Mouse (Mus musculus) c-Kit-positive CD71-positive TER-119-negative erythroid progenitor cells, embryonic 14.5 days (primary cell): ENCODE data around the gene Mtor.

Source experiments
- DNase-seq: peaks from one replicate; pipeline ENCODE4 v3.0.0-alpha.2; 2013; ENCODE audit warnings: low read depth

Mtor gene

DNA sequence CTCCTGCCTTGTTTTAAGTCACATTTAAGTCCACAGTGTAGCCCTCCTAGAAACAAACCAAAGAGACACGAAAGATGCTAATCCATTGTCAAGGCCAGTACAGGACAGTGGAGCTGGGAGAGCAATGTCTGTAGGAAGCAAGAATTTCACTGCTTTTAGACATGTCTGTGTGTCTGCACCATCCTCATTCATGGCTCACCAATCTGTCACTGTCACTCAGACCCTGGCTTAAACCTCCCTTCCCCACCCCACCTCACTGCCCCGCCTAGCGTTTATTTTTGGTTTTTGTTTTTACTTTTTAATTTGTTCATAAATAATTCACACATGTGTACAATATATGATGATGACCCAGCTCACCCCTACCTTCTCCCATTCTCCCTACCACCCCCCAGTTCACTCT, 84.1 kb downstream of the Mtor start:
- no peak for DNase-seq

DNA sequence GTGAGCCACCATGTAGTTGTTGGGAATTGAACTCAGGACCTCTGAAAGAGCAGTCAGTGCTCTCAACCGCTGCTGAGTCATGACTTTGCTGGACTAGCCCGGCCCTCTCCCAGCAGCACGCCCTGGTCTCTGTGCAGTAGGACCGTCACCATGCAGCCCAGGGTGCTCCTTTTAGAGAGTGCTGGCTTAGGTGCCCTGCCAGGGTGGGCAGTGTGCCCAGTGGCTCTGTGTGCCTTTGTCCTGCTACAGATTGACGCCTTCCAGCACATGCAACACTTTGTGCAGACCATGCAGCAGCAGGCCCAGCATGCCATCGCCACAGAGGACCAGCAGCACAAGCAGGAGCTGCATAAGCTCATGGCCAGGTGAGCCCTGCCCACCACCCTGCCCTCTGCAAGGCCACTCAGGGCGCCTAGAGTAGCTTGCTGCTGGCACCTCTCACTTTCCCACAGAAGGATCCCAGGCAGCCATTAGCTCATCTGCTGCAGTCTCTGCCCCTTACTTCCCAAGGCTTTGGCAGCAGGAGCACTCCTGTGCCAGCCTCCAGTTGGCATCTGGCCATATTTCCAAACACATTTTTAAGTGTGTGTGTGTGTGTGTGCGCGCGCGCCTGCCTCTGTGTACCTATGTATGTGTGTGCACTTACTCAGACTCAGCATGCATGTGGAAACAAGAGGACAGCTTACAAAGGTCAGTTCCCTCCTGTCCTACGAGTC, 85.4 kb downstream of the Mtor start:
- no peak for DNase-seq

DNA sequence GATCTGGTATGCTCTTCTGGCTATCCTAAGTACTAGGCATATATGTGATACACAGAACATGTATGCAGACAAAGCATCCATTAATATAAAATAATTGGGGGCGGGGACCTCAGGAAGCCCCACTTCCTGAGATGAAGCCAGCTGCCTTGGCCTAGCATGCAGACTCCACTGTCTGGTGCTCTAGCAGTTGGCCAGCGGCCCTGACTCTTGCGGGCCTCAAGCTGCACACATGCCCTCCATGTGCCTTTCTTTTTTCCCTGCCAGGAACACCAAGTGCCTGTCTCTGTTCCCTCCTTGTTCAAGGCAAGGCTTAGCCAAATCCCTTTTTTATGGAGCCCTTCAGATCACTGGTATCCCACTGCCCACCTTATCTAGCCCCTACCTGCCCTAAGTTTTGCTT, 87.5 kb downstream of the Mtor start:
- DNase-seq, result no peak

GRCm38 (mm10) chr4:148549106-148549505, 100.7 kb downstream of the Mtor start:
- DNase-seq, result no peak

- no peak for DNase-seq
Observed at GRCm38 (mm10) chr4:148557766-148558165, 109.4 kb downstream of the Mtor start.

DNA sequence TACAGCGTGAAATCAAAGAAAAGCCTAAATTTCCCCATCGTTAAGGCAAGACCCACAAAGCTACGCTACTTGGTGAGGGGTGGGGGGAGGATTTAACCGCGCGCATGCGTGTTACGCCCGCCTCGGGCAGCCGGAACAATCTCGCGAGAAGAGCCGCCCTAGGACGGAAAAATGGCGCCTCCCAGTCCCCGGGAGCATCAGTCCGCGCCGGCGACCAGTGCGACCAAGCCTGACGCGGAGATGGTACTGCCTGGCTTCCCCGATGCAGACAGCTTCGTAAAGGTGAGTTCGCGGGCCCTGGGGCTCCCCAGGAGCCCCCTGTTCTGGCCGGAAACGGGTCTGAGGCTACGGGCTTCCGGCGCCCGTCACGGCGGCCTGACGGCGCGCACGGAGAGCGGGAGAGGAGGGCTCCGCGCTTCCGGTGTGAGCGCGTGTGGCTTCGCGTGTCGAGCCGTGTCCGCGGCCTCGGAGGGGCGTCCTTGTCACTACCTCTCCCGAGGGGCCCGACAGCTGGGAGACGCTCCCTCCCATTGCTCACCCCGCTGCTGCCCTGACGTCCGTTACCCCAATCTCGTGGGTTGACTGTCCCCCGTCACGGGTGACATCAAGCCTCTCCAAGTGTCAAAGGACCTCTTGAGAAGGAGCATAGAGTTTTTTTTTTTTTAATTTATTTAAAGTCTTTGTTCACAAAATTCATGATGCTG, 110.0 kb downstream of the Mtor start, which contains the start of gene Exosc10:
Gene Exosc10 (plus strand): TSS at position 133 of the 704 bp plus-strand sequence.
- peak; percentile 70 for DNase-seq

GRCm38 (mm10) chr4:148562676-148563075, 114.3 kb downstream of the Mtor start:
- DNase-seq, result no peak

DNA sequence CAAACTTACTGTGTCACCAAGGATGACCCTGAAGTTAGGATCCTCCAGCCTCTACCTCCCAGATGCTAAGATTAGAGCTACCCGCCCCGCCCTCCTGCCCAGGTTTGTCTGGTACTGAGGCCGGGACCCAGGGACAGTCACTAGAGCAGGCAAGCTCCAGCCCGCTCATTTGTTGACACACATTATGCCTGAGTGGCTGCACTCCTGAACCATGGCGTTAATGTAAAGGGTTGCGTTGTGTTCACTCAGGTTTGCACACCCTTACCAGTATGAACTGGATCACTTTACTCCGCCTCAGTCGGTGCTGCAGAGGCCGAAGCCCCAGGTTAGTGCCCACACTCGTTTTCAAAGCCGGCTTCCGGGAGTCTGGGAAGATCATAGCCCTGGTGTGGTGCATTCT, 115.2 kb downstream of the Mtor start:
- no peak for DNase-seq

DNA sequence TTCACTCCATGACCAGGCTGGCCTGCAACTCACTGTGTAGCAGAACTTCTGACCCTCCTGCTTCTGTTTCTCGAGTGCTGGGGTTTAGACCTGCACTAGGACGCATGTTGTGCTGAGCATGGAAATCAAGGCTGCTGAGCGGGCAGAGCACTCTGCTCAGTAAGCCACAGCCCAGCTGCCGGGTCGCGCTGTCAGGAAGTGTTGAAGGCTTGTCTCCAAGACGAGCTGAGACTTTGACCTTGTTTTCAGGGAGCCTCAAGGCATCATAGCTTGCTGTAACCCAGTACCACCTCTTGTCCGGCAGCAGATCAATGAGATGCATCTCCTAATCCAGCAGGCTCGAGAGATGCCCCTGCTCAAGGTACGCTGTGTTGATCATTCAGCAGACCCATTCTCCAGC, 121.7 kb downstream of the Mtor start:
- DNase-seq, result no peak

DNA sequence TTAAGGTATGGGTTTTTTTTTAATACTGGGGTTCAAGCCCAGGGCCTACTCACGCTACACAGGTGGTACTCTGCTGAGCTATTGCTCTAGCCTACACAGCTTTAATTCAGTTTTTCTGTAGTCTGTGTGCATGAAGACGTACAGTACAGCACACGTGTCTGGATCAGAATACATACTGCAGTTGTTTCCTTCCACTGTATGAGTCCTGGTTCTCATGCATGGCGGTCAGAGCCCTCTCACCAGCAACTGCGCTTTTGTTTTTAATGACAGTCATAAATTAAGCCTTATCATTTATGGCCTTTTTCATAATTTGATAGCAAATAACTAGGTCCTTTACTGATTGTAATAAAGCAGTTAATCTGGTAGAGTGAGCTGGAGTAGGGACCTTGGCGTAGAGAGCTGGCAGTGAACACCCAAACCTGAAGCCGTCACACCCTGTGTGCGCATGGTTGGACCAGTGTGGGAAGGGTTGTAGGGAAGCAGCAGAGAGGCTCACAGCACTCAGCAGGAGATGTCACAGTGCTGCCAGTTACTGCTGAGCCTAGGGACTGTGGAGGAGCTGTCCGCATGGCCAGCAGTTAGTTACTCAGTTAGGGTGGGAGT, 122.4 kb downstream of the Mtor start:
- no peak for DNase-seq

DNA sequence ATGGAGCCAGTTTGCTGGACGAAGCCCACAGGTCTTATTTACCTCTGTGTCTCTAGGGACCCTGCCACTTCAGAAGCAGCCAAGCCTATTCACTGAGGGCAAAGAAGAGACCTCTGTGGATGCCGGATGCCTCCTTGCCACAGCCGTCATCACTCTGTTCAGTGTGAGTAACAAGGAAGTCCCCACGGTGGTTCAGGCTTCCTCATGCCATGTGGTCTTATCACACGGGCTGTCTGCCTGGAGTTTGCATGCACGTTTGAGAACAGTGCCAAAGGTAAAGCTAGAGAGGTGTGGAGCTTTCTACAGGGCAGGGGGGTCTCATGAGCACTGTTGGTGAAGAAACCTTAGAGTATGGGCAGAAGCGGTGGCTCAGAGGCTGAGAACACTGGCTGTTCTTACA, 124.8 kb downstream of the Mtor start:
- DNase-seq, result no peak

DNA sequence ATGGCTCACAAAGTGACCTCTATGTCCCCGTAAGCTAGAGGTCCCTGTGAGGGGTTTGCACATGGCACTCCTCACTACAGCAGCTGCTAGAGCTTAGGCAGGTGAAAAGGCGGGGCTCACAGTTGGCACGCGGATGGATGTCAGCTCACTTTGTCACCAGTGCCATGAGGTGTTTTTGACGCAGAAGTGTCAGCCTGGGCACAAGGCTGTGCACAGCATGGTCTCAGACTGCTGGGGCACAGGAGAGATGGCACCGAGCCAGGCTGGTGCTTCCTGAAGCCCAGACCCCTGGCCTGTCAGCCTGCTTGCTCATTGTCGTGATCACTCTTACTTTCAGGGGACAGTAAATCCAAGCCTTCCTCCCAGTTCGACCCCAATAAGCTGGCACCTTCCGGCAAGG, 132.4 kb downstream of the Mtor start:
- DNase-seq, result no peak

DNA sequence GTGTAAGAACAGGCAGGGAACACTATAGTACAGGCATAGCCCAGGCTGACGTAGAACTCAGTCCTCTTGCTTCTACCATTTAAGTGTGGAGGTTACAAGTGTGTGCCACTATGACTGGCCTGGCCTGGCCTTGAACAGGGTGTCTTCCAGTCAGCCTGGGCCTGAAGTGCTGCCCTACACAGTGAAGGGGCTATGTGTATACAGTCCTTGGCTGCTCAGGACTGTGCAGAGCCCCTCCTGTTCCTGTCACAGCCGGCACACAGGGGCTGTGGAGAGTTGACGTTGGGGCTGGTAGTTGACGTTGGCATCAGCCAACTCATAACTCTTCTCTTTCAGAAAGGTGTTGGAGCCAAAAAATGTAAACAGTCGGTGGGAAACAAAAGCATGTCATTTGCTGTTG, 133.0 kb downstream of the Mtor start:
- no peak for DNase-seq

- no peak for DNase-seq
Observed at GRCm38 (mm10) chr4:148583257-148583656, 134.8 kb downstream of the Mtor start.

GRCm38 (mm10) chr4:148586648-148587047, 138.2 kb downstream of the Mtor start:
- DNase-seq, result no peak

- DNase-seq, result no peak
Observed at GRCm38 (mm10) chr4:148588793-148589192, 140.4 kb downstream of the Mtor start.

GRCm38 (mm10) chr4:148589565-148589964, 141.2 kb downstream of the Mtor start:
- no peak for DNase-seq

- peak; percentile 36 for DNase-seq
Observed at GRCm38 (mm10) chr4:148590421-148591170, 142.2 kb downstream of the Mtor start.

GRCm38 (mm10) chr4:148591171-148591630, 142.8 kb downstream of the Mtor start, which contains the start of gene Srm:
Srm (plus strand) TSS chr4:148591503.
- DNase-seq, result peak; percentile 91

DNA sequence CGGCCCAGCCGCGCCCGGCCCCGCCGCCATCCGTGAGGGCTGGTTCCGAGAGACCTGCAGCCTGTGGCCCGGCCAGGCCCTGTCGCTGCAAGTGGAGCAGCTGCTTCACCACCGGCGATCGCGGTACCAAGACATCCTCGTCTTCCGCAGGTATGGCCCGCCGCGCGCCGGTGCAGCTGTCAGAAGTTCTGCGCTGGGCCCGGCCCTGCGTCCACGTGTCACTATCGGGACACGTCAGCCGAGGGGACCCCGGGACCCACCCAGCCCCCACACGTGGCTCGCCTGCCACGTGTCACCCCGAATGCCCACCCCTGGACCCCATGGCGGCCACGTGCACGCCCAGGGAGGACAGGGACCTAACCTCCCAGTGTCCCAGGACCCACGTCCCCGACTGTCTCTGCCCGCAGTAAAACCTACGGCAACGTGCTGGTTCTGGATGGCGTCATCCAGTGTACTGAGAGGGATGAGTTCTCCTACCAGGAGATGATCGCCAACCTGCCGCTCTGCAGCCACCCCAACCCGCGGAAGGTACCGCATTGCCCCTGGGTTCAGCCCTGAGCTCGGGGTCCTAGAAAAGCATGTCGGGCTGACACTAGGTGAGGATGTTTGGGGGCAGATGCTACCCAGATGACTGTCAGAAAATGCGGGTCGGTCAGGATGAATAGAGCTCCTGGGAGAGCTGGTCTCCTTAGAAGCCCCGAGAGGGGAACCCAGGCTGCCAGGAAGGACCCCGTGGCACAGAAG, 143.4 kb downstream of the Mtor start:
- no peak for DNase-seq

DNA sequence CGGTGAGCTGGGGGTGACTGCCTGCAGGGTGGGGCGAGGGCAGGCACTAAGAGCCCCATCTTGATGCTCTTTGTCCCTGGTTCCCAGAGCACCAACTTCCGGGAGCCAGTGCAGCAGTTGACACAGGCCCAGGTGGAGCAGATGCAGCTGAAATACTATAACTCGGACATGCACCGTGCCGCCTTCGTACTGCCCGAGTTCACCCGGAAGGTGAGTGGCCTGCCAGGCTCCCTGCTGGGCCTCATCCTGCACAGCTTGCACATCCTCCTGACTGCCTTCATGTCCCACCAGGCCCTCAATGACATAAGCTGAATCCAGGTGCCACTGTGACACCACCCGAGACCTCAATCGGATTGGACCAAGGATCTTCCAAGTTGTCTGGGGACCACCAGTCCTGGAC, 145.6 kb downstream of the Mtor start:
- DNase-seq, result no peak

DNA sequence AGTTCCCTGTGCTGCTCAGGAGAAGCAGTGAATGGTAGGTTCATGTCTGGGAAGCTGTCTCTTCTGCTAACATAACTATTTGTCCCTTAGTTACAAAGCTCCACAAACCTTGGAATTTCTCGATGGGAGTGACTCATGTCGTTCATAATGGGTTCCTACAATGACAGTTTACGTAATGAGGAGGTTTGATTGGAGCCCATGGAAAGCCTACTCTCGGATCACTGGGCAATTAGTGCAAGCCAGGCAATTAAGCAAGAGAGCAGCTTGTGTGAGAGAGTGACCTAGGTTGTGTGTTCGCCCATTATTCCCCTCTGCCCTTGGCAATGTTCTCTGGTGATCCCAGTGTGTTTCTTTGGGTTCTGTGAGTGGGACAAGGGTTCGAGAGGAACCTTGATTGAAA, 147.5 kb downstream of the Mtor start:
- no peak for DNase-seq
